Mouse (Mus musculus) WW6 (cell line): ENCODE data around the gene Rin1.
"Not testable (repeated sequence)": the region's sequence is repeated elsewhere in the genome, so short reads cannot be mapped to it uniquely, and the experiment has no call there.

Experiments used
- DNase-seq: peaks from one replicate; pipeline ENCODE4 v3.0.0-alpha.2; 2013; ENCODE audit warnings: low read depth, low spot score

Rin1 gene

GRCm38 (mm10) chr19:5050047-5050905 lies at the start of gene Rin1:
Gene Rin1 (plus strand): TSS chr19:5050481.
- no peak for DNase-seq

- DNase-seq = peak; percentile 68
Measured at GRCm38 (mm10) chr19:5001666-5002406, 48.4 kb upstream of the Rin1 start.

DNA sequence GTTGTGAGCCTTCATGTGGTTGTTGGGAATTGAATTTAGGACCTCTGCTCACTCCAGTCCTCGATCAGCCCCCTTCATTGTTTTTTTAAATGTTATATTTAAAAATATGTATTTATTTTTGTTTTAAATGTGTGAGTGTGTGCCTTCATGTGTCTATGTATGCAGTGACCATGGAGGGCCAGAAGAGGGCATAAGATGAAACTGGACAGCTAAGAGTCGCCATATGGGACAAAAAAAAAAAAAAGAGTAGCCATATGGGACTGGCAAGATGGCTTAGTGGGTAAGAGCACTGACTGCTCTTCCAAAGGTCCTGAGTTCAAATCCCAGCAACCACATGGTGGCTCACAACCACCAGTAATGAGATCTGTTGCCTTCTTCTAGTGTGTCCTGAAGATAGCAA lies 46.6 kb upstream of the Rin1 start:
- not testable (repeated sequence) for DNase-seq

DNA sequence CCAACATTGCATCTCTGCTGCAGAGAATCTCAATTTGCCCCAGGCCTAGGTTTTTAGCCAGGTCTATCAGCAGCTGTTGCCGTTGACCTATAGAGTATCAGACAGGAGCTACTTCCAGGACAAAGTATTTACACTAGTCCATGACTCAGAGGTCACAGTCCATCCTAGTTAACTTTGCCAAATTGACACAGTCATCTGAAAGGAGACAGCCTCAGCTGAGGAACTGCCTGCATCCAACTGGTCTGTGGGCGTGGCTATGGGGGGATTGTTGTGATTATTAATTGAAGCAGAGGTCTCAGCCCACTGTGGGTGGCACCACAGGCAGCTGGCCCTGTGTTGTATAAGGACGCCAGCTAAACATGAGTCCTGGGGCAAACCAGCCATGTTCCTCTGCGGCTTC lies 45.4 kb upstream of the Rin1 start:
- no peak for DNase-seq

- DNase-seq = no peak
Measured at GRCm38 (mm10) chr19:5013138-5013537, 37.1 kb upstream of the Rin1 start.

- DNase-seq = no peak
Measured at GRCm38 (mm10) chr19:5014961-5015398, 35.3 kb upstream of the Rin1 start.

GRCm38 (mm10) chr19:5016221-5016742 lies 34.0 kb upstream of the Rin1 start:
- DNase-seq = no peak

DNA sequence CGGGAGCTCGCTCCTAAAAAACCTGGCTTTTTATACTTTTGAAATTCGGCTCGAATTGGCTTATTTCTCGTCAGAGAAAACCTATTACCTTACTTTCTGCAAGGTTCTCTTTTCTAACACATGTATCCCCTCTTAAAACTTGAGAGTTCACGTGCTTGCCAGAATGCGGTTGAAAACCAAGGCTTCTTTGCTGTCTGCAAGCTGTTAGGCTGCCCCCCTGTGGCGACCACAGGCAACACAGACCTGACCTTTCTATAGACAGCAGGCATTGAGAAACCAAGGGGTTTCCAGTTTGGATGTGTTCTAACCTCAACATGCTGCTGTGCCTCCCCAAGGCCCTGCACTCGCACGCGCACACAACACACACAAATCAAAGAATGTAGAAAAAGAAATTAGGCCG lies 33.5 kb upstream of the Rin1 start:
- no peak for DNase-seq

GRCm38 (mm10) chr19:5017611-5018010 lies 32.7 kb upstream of the Rin1 start:
- DNase-seq = no peak

- DNase-seq = no peak
Measured at GRCm38 (mm10) chr19:5018191-5018590, 32.1 kb upstream of the Rin1 start.

- DNase-seq = no peak
Measured at GRCm38 (mm10) chr19:5021416-5021815, 28.9 kb upstream of the Rin1 start.

DNA sequence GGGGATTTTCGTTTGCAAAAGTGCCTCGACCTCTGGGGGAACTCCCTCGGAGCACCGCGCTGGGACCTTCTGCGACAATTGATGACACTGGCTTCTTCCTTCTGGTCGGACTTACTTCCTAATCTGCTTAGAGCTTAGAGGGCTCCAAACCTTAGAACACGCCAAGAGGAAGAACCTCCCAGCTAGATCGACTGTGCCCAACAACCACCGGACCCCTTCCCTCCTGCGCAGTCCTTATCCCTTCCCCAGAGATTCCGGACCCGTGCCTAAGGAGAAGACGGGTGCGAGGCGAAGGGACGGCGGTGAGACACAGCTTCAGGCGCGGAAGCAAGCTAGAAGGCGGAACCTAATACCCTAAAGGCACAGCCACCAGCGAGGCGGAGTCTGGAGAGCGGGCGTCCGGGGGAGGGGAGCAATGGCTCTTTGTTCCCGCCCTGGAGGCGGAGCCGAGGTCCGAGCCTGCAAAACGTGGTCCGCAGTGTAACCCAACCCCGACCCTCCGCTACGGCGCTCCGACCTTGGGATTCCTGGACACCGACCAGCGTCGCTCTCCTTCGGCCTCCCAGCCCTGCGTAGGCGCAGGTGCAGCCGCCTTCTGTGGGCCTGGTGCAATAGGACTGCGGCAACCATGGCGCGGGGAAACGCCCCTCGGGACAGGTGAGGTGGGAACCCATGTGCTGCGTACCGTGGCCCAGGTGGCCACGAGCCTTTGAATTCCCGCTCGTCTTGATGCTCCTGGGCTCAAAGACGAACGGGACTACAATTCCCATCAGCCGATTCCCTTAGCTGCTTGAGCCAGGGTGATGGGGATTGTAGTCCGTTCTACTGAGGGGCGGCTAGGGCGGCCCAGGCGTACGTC lies 26.4 kb upstream of the Rin1 start, which contains the start of gene Slc29a2:
Gene Slc29a2 (plus strand): TSS at position 240 of the 859 bp plus-strand sequence.
- peak; percentile 89 for DNase-seq

DNA sequence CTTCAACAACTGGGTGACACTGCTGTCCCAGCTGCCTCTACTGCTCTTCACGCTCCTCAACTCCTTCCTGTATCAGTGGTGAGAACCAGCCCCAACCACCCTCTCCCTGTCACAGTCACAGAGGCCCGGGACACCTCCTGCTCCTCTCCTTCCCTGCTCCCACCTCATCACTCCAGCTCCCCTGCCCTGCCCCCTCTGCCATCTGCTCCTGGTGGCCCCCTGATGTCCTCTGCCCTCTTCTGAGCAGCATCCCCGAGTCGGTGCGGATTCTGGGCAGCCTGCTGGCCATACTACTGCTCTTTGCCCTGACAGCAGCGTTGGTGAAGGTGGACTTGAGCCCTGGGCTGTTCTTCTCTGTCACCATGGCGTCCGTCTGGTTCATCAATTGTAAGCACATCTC lies 24.2 kb upstream of the Rin1 start:
- no peak for DNase-seq

DNA sequence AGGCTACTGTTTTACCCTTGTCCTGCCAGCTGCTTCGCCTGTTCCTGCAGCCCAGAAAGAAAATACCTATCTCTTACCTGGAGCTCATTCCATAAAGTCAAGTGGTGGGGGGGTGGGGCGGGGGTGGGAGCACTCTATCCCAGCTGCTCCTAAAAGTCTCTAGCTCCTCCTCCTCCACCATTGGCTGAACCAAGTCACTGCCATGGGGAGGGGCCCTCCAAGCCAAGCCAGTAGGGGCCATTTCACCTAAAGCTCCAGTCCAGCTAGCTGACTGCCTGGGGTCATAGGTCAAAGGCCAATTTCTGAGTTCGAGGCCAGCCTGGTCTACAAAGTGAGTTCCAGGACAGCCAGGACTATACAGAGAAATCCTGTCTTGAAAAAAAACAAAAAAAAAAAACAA lies 17.6 kb upstream of the Rin1 start:
- DNase-seq = no peak

GRCm38 (mm10) chr19:5036577-5036976 lies 13.7 kb upstream of the Rin1 start:
- no peak for DNase-seq

DNA sequence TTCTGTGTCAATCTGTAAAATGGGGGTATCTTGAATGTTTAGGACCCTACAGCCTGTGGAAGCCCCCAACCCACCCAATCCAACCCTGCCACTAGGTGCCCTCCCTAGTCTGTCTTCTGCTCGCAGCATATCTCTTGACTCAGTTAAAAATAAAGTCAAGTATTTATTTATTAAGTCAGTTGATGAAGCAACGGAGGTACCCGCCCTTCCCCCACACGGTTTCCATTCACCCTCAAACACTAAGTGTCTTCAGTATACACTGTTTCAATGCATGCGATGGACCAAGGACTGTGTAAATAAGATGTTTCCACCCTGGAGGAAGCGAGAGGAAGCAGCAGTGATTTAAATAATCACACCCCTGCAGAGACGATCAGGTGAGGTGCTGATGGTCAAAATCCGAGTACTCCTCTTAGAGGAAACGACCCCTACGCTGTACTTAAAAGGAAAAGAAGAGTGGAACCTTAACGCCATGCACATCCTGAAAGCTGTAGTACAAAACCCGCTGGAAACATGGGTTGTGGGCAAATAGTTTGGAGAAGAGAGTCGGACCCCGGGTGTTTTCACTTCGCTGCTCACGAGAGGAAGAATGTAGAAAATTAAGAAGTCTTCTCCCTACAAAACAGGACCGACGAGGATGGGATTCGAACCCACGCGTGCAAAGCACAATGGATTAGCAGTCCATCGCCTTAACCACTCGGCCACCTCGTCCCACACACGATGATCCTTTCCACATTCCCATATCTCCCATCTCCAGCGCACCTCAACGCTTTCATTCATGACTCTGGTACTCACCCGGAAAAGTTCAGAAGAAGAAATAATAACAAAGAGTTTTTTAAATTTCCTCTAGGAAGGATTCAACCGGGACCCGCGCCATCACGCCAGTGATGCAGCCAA lies 12.4 kb upstream of the Rin1 start:
- DNase-seq = no peak

- DNase-seq = no peak
Measured at GRCm38 (mm10) chr19:5038709-5039156, 11.5 kb upstream of the Rin1 start, which contains the start of the genes B4gat1 and AC124502.3. Gene B4gat1 (plus strand): TSS chr19:5038826. Gene AC124502.3 (plus strand): TSS chr19:5038891.

DNA sequence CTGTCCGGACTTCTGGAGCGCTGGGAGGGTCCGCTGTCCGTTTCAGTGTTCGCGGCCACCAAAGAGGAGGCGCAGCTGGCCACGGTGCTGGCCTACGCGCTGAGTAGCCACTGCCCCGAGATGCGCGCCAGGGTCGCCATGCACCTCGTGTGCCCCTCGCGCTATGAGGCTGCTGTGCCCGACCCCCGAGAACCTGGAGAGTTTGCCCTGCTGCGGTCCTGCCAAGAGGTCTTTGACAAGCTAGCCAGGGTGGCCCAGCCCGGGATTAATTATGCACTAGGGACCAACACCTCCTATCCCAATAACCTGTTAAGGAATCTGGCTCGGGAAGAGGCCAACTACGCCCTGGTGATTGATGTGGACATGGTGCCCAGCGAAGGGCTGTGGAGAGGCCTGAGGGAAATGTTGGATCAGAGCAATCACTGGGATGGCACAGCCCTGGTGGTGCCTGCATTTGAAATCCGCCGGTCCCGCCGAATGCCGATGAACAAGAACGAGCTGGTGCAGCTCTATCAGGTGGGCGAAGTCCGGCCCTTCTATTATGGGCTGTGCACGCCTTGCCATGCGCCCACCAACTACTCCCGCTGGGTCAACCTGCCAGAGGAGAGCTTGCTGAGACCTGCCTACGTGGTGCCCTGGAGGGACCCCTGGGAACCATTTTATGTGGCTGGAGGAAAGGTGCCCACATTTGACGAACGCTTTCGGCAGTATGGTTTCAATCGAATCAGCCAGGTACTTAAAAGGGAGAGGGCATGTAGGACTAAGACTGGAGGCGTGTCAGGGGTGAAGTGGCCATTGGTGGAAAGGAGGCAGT lies 10.8 kb upstream of the Rin1 start:
- DNase-seq = no peak

DNA sequence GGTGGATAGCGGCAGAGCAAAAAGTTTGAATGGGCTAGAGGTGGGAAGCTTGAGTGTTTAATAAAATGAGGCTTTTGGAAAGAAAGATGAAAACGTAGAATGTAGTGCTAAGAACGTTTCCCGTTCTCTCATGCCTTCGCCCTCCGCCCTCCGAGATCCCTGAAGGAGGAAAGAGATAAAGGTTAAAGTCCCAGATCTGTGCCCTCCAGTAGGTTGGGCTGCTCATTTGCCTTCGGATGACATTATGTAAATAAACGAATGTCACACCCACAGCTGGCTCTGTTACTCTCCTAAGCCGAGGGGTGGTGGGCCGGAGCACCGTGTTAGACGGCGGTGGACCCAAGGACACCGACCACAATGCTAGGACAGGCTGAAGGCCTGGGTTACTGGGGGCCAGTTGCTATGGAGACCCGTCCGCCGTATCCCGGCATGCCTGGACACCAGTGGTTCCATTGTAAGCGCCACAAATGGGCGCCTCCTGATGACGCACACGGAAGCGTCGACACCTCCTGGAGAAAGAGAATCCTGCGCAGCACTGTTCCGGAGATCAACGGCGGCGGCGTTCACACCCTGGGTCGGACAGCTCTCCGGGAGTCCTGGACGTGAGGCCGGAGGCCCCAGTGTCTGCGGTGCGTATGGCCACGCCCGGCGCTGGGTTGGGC lies 9.3 kb upstream of the Rin1 start, which contains the start of gene Brms1:
Gene Brms1 (plus strand): TSS at position 493 of the 662 bp plus-strand sequence.
- no peak for DNase-seq
